ENCODE assay signal across 14 mouse cellular contexts in genomic region chr7:37554405-37554804, GRCm38 (mm10).
"Had no signal": no experiment of that assay in that cellular context is flagged by ENCODE, and none has a peak within 500 bp of the region (broad histone marks: within the 10 kb centered on the region; RNA-seq: fewer than 3 reads in every experiment).

No protein-coding gene starts in this region.

- H3K9ac ChIP-seq: limb, embryonic 12.5 days; liver, embryonic 13.5 days; liver, postnatal 0 days; lung, embryonic 15.5 days; neural tube, embryonic 15.5 days had no signal

- H3K36me3 ChIP-seq: limb, embryonic 12.5 days; liver, embryonic 13.5 days; lung, embryonic 15.5 days; neural tube, embryonic 15.5 days had no signal

- H3K27ac ChIP-seq: limb, embryonic 12.5 days; liver, embryonic 13.5 days; lung, embryonic 15.5 days; neural tube, embryonic 15.5 days had no signal

- H3K4me1 ChIP-seq: liver, embryonic 13.5 days; lung, embryonic 15.5 days had no signal

- DNase-seq: kidney, adult 8-10 months; kidney, postnatal 25 days; layer of hippocampus, adult 9-11 months; liver; liver, embryonic 13.5 days; liver, postnatal 0 days; lung, postnatal 4 days; right cerebral cortex, adult 18-20 months; right cerebral cortex, postnatal 25 days; thymus, postnatal 36 days had no signal

- ATAC-seq: liver, postnatal 0 days had no signal

- H3K27me3 ChIP-seq: liver, embryonic 13.5 days; lung, embryonic 15.5 days; neural tube, embryonic 15.5 days had no signal

- H3K4me3 ChIP-seq: limb, embryonic 12.5 days; liver, embryonic 13.5 days; lung, embryonic 15.5 days; myocyte; neural tube, embryonic 15.5 days had no signal

- H3K9me3 ChIP-seq: limb, embryonic 12.5 days; liver, embryonic 13.5 days; lung, embryonic 15.5 days; neural tube, embryonic 15.5 days had no signal

- H3K4me2 ChIP-seq: limb, embryonic 12.5 days; liver, embryonic 13.5 days; lung, embryonic 15.5 days; neural tube, embryonic 15.5 days had no signal
